Mouse (Mus musculus): Measurements from ENCODE around the gene Ddx5. TPM values are rescaled to one million over a fixed set of nuclear protein-coding genes. Genes with fewer than 3 reads are reported as not detected.
A peak's percentile ranks its signal among the peaks of the same experiment; 100 is the strongest.
"Not testable (repeated sequence)": the region's sequence is repeated elsewhere in the genome, so short reads cannot be mapped to it uniquely, and the experiment has no call there.

Ddx5 gene
- 100 to 1,000 TPM; 574 to 675 TPM for total RNA-seq (2021)

GRCm38 (mm10) chr11:106788775-106789459 lies at the start of gene Ddx5, which contains the start of gene Cep95:
TSS of gene Ddx5 (minus strand) at chr11:106789185.
TSS of gene Cep95 (plus strand) at chr11:106789252.
- intact Hi-C loops (cut with DNase I) = loop anchor here (2.0 to 5.0 kb wide), 3 partner anchors 34 to 208 kb away; partner anchors contain the start of genes Kpna2 and Smurf2
- peak; percentile 96 to 99 for DNase-seq (ENCODE audit: low spot score in 2 of 2)

DNA sequence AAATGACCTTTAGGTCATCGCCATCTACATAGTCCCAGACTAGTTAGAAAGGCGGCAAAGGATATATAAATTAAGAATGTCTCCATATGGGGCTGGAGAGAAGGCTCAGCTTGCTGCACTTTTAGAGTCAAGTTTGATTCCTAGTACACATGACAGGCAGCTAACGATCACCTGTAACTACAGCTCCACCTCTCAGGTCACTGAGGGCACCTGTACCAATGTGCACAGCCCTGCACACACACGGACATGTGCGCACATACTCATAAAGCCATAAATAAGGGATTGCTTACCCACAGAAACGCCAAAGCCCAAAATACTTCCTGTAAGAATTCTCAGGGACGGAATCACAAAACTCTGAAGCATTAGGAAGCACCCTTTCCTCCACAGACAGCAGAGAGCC lies 39.1 kb upstream of the Ddx5 start:
- intact Hi-C loops (cut with DNase I) = no loop called here
- DNase-seq (ENCODE audit: low spot score in 2 of 2) = no peak

GRCm38 (mm10) chr11:106824403-106824802 lies 35.4 kb upstream of the Ddx5 start:
- DNase-seq (ENCODE audit: low spot score in 2 of 2) = no peak
- intact Hi-C loops (cut with DNase I) = no loop called here

DNA sequence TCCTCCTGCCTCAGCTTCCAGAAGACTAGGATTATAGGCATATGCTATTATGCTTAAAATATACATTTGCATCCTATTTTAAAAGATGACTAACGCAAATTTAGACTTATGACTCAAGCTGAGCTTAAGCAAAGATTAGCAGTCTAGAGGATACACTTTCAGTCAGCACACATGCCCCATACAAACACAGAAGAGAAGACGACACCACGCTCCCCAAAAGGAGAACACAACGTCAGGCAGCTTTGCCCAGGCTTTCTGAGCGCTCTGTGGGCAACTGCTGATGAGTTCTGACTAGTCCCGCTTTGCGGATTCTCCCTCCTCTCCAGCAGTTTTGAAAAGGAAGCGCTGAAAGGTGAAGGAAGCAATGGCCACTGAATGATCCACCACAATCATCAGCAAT lies 34.8 kb upstream of the Ddx5 start:
- intact Hi-C loops (cut with DNase I) = loop anchor here (2.0 kb wide), 1 partner anchor 35 kb away; the partner anchor contains the start of genes Cep95 and Ddx5
- DNase-seq (ENCODE audit: low spot score in 2 of 2) = no peak

DNA sequence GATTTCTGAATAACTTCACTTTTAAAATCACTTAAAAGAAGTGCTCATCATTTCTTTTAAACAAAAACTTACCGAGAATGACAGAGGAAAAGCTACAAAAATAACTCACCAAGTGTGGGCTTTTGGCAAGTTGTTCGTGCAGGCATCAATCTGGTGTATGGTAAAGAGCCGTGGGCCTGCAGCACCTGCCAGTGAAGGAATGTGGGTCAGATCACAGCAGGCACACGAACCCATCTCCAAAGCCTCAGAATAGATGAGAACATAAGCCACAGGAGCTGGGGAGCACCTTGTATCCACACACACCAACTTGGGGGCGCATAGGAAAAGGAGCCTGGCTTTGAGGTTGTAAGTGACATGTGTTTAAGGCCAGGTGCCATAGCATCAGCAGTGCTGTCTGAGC lies 33.9 kb upstream of the Ddx5 start:
- intact Hi-C loops (cut with DNase I) = loop anchor here (2.0 kb wide), 1 partner anchor 34 kb away; the partner anchor contains the start of genes Cep95 and Ddx5
- peak; percentile 65 to 72 for DNase-seq (ENCODE audit: low spot score in 2 of 2)

- intact Hi-C loops (cut with DNase I) = loop anchor here (2.0 kb wide), 1 partner anchor 34 kb away; the partner anchor contains the start of genes Cep95 and Ddx5
- no peak for DNase-seq (ENCODE audit: low spot score in 2 of 2)
These were observed 33.5 kb upstream of the Ddx5 start for GRCm38 (mm10) chr11:106822491-106822890.

DNA sequence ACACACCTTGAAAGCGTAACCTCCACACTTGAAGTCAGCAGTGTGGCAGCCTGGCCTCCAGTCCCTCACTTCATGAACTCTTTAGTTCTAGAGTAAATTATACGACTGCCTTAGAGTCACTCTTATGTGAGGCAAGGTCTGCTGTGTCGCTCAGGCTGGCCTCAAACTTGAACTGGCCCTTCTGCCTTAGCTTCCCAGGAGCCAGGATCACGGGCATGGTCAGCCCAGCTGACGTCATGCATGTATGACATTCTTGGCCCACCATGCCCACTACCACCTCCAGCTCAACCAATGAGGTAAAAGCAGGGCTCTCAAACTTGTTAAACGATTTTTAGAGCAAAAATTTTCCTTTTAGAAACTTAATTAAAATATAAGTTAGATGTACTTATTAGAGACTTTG lies 32.4 kb upstream of the Ddx5 start:
- no peak for DNase-seq (ENCODE audit: low spot score in 2 of 2)
- intact Hi-C loops (cut with DNase I) = no loop called here

GRCm38 (mm10) chr11:106820972-106821371 lies 32.0 kb upstream of the Ddx5 start:
- intact Hi-C loops (cut with DNase I) = no loop called here
- DNase-seq (ENCODE audit: low spot score in 2 of 2) = no peak

DNA sequence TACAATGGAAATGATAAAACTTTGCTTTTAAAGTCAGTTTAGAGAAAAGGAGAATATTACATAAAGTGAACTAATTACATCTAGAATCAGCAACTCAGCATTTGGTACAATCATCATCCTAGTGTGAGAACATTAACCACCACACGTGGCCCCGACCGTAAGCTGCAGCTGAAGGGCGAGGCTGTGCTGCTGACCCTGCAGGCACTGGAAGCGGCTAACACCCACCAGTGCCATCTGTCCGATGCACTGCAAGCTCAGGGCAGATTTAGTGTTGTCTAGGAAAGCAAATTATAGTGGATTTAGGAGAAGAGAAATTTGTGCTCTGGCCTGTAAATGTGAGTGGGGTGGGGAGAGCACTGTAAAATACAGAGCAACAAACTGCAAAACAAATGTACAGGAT lies 31.3 kb upstream of the Ddx5 start:
- DNase-seq (ENCODE audit: low spot score in 2 of 2) = no peak
- intact Hi-C loops (cut with DNase I) = no loop called here

GRCm38 (mm10) chr11:106819595-106819994 lies 30.6 kb upstream of the Ddx5 start:
- intact Hi-C loops (cut with DNase I) = no loop called here
- no peak for DNase-seq (ENCODE audit: low spot score in 2 of 2)

- DNase-seq (ENCODE audit: low spot score in 2 of 2) = no peak
- intact Hi-C loops (cut with DNase I) = no loop called here
These were observed 29.4 kb upstream of the Ddx5 start for GRCm38 (mm10) chr11:106818341-106818740.

- intact Hi-C loops (cut with DNase I) = no loop called here
- no peak for DNase-seq (ENCODE audit: low spot score in 2 of 2)
These were observed 28.8 kb upstream of the Ddx5 start for GRCm38 (mm10) chr11:106817808-106818207.

DNA sequence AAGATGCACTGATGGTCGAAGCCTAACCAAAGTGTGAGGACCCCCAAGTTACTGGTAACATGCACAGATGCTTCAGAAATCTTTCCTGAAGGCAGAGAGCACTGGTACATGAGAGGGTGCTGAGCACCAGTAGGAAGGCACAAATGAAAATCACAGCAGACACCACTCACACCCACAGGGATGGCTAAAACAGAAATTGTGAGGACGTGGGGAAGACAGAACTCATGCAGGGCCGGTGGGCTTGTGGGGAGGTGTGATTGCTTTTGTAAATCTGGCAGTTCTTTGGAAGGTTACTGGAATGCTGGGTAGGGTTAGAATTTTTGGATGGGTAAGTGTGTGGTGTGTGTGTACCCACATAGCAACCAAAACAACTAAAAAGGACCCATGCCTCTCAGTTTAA lies 28.2 kb upstream of the Ddx5 start:
- intact Hi-C loops (cut with DNase I) = no loop called here
- no peak for DNase-seq (ENCODE audit: low spot score in 2 of 2)

DNA sequence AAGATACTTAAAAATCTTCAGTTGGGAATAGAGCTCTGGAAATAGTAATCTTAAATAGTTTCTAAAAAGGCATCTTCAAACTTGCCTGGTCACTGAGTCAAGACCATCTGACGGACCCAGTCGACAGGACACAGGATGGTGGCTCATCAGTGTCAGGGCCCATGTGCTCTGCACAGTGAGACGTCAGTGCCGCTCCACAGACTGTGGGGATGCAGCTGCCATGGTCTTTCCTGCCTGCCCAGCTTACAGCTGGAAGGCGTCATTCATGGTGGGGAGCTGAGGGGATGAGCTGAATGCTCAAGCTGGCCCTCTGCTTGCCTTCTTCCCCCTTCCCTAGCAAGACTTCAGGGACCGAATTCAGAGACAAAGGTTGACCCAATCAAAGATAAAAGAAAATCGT lies 27.3 kb upstream of the Ddx5 start:
- no peak for DNase-seq (ENCODE audit: low spot score in 2 of 2)
- intact Hi-C loops (cut with DNase I) = no loop called here

DNA sequence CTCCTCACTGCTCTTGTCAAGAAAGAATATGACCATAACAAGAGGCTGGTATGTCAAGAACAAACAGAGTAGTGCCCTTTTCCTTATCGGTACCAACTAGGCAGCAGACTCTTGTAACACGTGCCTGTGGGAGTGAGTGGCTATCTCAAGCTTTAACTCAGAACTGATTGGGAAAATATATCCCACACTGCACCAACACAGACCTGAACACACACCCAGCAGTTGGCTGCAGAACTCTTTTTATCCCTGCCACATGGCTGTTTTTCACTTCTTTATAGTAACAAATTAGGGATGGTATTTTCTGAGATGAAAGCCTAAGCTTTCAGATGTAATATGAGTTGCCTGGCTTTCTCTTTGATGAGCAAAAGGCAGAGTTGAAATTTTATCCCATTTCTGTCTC lies 26.8 kb upstream of the Ddx5 start:
- DNase-seq (ENCODE audit: low spot score in 2 of 2) = peak in 1 of 2 experiments; percentile 27

GRCm38 (mm10) chr11:106815331-106815730 lies 26.3 kb upstream of the Ddx5 start:
- no peak for DNase-seq (ENCODE audit: low spot score in 2 of 2)
- intact Hi-C loops (cut with DNase I) = no loop called here

More for the DNA sequence above, 26.8 kb upstream of the Ddx5 start:
- intact Hi-C loops (cut with DNase I) = no loop called here

- intact Hi-C loops (cut with DNase I) = no loop called here
- peak in 1 of 2 experiments; percentile 23 for DNase-seq (ENCODE audit: low spot score in 2 of 2)
These were observed 25.8 kb upstream of the Ddx5 start for GRCm38 (mm10) chr11:106814601-106815320.

GRCm38 (mm10) chr11:106812410-106813136 lies 23.6 kb upstream of the Ddx5 start:
- no peak for DNase-seq (ENCODE audit: low spot score in 2 of 2)
- intact Hi-C loops (cut with DNase I) = no loop called here

GRCm38 (mm10) chr11:106807442-106807841 lies 18.5 kb upstream of the Ddx5 start:
- not testable (repeated sequence) for DNase-seq (ENCODE audit: low spot score in 2 of 2)

DNA sequence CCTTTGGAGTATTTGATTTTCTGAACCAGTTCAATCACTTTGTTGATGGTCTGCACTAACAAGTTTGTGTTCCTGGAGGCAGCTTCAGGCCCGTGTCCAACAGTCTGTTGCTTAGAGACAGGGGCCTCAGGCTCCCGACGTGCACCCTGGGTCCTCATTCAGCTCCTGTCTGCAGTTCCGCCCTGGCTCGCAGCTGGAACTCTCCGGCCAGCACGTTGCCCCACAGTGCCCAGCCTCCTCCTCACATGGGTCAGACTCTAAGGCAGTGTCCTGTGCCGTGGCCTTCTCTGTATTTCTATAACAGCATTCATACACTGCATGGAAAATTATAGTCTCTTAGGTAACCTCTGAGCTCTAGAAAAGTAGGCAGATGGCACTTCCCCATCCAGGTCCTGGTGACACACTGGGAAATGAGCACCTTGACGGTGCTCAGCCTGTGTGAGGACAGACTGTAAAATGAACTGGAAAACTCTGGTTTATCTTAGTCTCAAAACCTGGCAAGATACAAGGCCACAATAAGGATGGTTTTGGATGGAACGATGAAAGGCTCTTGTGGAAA lies 13.2 kb upstream of the Ddx5 start:
- intact Hi-C loops (cut with DNase I) = no loop called here
- no peak for DNase-seq (ENCODE audit: low spot score in 2 of 2)

More at GRCm38 (mm10) chr11:106807442-106807841, 18.5 kb upstream of the Ddx5 start:
- intact Hi-C loops (cut with DNase I) = not testable (repeated sequence)
